Mouse (Mus musculus) MEL (cell line): ENCODE results near the gene Ntn4. TPM values are rescaled to one million over a fixed set of nuclear protein-coding genes. Genes with fewer than 3 reads are reported as not detected.

Experiments
- DNase-seq: peaks from one replicate; pipeline ENCODE4 v3.0.0; 2011; ENCODE audit warnings: low read depth, low spot score
- H3K27ac ChIP-seq: 2 replicates; pipeline ENCODE4 v1.5.1; 2012; ENCODE audit warnings: low read depth, mild to moderate bottlenecking, control low read depth, low read length, moderate library complexity; ENCODE audit not compliant: control insufficient read depth
- H3K27me3 ChIP-seq, 2 experiments: fragments of 150-350 bp in 1 of 2; sonication (generic) in 1 of 2; 2 replicates each; pipeline ENCODE4 v1.6.1; 2012; ENCODE audit warnings: low read length in 2 of 2, mild to moderate bottlenecking in 2 of 2, improper control_type of control experiment in 1 of 2, moderate library complexity in 1 of 2; ENCODE audit not compliant: insufficient read depth in 2 of 2, control insufficient read depth in 1 of 2
- H3K36me3 ChIP-seq, 2 experiments: 2 replicates each; pipeline ENCODE4 v1.6.1; 2012 to 2014; ENCODE audit warnings: low read length in 2 of 2, improper control_type of control experiment in 1 of 2, inconsistent platforms in 1 of 2, mild to moderate bottlenecking in 1 of 2; ENCODE audit not compliant: insufficient read depth in 2 of 2, control insufficient read depth in 1 of 2
- H3K4me1 ChIP-seq, 2 experiments: fragments of 150-350 bp in 1 of 2; sonication (generic) in 1 of 2; 2 replicates each; pipeline ENCODE4 v1.6.1; 2012; ENCODE audit warnings: low read length in 2 of 2, improper control_type of control experiment in 1 of 2, mild to moderate bottlenecking in 1 of 2; ENCODE audit not compliant: insufficient read depth in 2 of 2, control insufficient read depth in 1 of 2
- H3K4me3 ChIP-seq, 2 experiments: fragments of 150-350 bp in 1 of 2; sonication (generic) in 1 of 2; 2 replicates each; pipeline ENCODE4 v1.5.1; 2012; ENCODE audit warnings: low read depth in 2 of 2, low read length in 2 of 2, mild to moderate bottlenecking in 2 of 2, moderate library complexity in 2 of 2, control low read depth in 1 of 2, improper control_type of control experiment in 1 of 2; ENCODE audit not compliant: control insufficient read depth in 1 of 2, insufficient read depth in 1 of 2
- H3K79me2 ChIP-seq: 2 replicates; pipeline ENCODE4 v1.6.1; 2012; ENCODE audit warnings: mild to moderate bottlenecking, low read length, moderate library complexity; ENCODE audit not compliant: control insufficient read depth, poor library complexity, insufficient read depth
- H3K9ac ChIP-seq: 2 replicates; pipeline ENCODE4 v1.6.1; 2012; ENCODE audit warnings: low read depth, mild to moderate bottlenecking, control low read depth, low read length, moderate library complexity; ENCODE audit not compliant: control insufficient read depth, poor library complexity, severe bottlenecking
- H3K9me3 ChIP-seq: fragments of 150-350 bp; sonication (generic); replicated peaks from 2 replicates; pipeline ENCODE4 v1.6.1; 2012; ENCODE audit warnings: mild to moderate bottlenecking, low read length, improper control_type of control experiment, moderate library complexity; ENCODE audit not compliant: insufficient read depth
- BHLHE40 ChIP-seq: IDR thresholded peaks from 2 replicates; pipeline ENCODE4 v1.6.1; 2012; ENCODE audit warnings: low read depth, mild to moderate bottlenecking, inconsistent platforms, low read length, improper control_type of control experiment, borderline replicate concordance
- CHD1 ChIP-seq: IDR thresholded peaks from 2 replicates; pipeline ENCODE4 v1.6.1; 2012; ENCODE audit warnings: low read depth, mild to moderate bottlenecking, inconsistent platforms, low read length, improper control_type of control experiment
- CTCF ChIP-seq, 3 experiments: IDR thresholded peaks in 2 of 3; conservative IDR thresholded peaks in 1 of 3; 2 replicates each; pipeline ENCODE4 v1.5.1; 2011 to 2012; ENCODE audit warnings: low read length in 3 of 3, low read depth in 2 of 3, mild to moderate bottlenecking in 2 of 3, improper control_type of control experiment in 1 of 3, inconsistent platforms in 1 of 3, mixed read lengths in 1 of 3, moderate library complexity in 1 of 3; ENCODE audit not compliant: control insufficient read depth in 1 of 3, insufficient read depth in 1 of 3, poor library complexity in 1 of 3, severe bottlenecking in 1 of 3
- ETS1 ChIP-seq: IDR thresholded peaks from 2 replicates; pipeline ENCODE4 v1.6.1; 2012; ENCODE audit warnings: low read depth, mild to moderate bottlenecking, inconsistent platforms, low read length, improper control_type of control experiment, moderate library complexity
- MYB ChIP-seq: IDR thresholded peaks from 2 replicates; pipeline ENCODE4 v1.6.1; 2011; ENCODE audit warnings: mild to moderate bottlenecking, low read depth, low read length, improper control_type of control experiment
- RAD21 ChIP-seq: IDR thresholded peaks from 2 replicates; pipeline ENCODE4 v1.6.1; 2011; ENCODE audit warnings: mild to moderate bottlenecking, low read depth, low read length, improper control_type of control experiment
- SIN3A ChIP-seq: IDR thresholded peaks from 2 replicates; pipeline ENCODE4 v1.6.1; 2012; ENCODE audit warnings: low read length, improper control_type of control experiment, inconsistent platforms
- SMC3 ChIP-seq: IDR thresholded peaks from 2 replicates; pipeline ENCODE4 v1.6.1; 2011; ENCODE audit warnings: low read depth, low read length, improper control_type of control experiment
- USF2 ChIP-seq, 2 experiments: IDR thresholded peaks; 2 replicates each; pipeline ENCODE4 v1.6.1; 2011 to 2012; ENCODE audit warnings: improper control_type of control experiment in 2 of 2, low read length in 2 of 2, borderline replicate concordance in 1 of 2, inconsistent platforms in 1 of 2, low read depth in 1 of 2, mild to moderate bottlenecking in 1 of 2; ENCODE audit not compliant: insufficient read depth in 1 of 2
- polyA plus RNA-seq, 2 experiments: library from polyadenylated mRNA; stranded (reverse) in 1 of 2; unstranded in 1 of 2; fragments of >175 nt in 1 of 2; fragments of >200 nt in 1 of 2; gene quantifications; 2 replicates each; pipeline versions ENCODE4 v1.2.1 to v1.2.4; 2012; ENCODE audit warnings: low replicate concordance in 2 of 2, low read depth in 1 of 2; ENCODE audit not compliant: insufficient read length in 2 of 2, insufficient read depth in 1 of 2, missing spikeins in 1 of 2
- total RNA-seq: library from RNA; depleted of rRNA; stranded (reverse); fragments of 300-350 nt; gene quantifications from 2 replicates; pipeline ENCODE4 v1.2.3, GENCODE M21; 2012

Ntn4 gene
- total and polyA plus RNA-seq, 3 experiments, result not detected

GRCm38 (mm10) chr10:93603256-93603655, 37.2 kb upstream of the Ntn4 start:
- Histone ChIP-seq H3K79me2 (no peaks in the 10 kb centered on the region), H3K4me1 (no peaks in the 10 kb centered on the region), H3K9me3 (no peaks in the 10 kb centered on the region), H3K4me3 (no peak overlapping the region), H3K9ac (no peak overlapping the region)
- TF ChIP-seq CTCF (IDR thresholded peaks at IDR 0.05 in 2 of 3, conservative IDR thresholded peaks at IDR 0.05 in 1 of 3; ENCODE audit: control insufficient read depth in 1 of 3, insufficient read depth in 1 of 3, low read depth in 2 of 3, low read length in 3 of 3, poor library complexity in 1 of 3, severe bottlenecking in 1 of 3) (peak in 2 of 3 experiments; percentile 23 to 59; a peak in 3 of 6 replicates), SMC3 (0 out of 2 replicates have a peak, but pooled peaks have one; percentile 10), MYB (no peak)
- TF ChIP-seq, all 39 proteins: peak for 2
- peak; percentile 25 for DNase-seq
- H3K27me3 ChIP-seq, result no peaks in the 10 kb centered on the region
- no peaks in the 10 kb centered on the region for H3K36me3 ChIP-seq
- H3K27ac ChIP-seq, result no peak overlapping the region

- no peaks in the 10 kb centered on the region for H3K79me2 ChIP-seq
- H3K9me3 ChIP-seq, result no peaks in the 10 kb centered on the region
- H3K36me3 ChIP-seq, result no peaks in the 10 kb centered on the region
- H3K27ac ChIP-seq, result no peak overlapping the region
- DNase-seq, result no peak
- H3K4me1 ChIP-seq, result no peaks in the 10 kb centered on the region
- H3K4me3 ChIP-seq, result no peak overlapping the region
- TF ChIP-seq SIN3A (no peak), USF2 (IDR thresholded peaks at IDR 0.05; ENCODE audit: borderline replicate concordance in 1 of 2, insufficient read depth in 1 of 2, low read depth in 1 of 2, low read length in 2 of 2) (no peak), CHD1 (no peak)
- no peaks in the 10 kb centered on the region for H3K27me3 ChIP-seq
- no peak overlapping the region for H3K9ac ChIP-seq
These were observed 34.2 kb upstream of the Ntn4 start for GRCm38 (mm10) chr10:93606326-93606725.

- no peaks in the 10 kb centered on the region for H3K4me1 ChIP-seq
- no peak overlapping the region for H3K9ac ChIP-seq
- H3K9me3 ChIP-seq, result no peaks in the 10 kb centered on the region
- TF ChIP-seq BHLHE40 (peak; percentile 76; the same call in 1 of the 2 replicates), CTCF (IDR thresholded peaks at IDR 0.05 in 2 of 3, conservative IDR thresholded peaks at IDR 0.05 in 1 of 3; ENCODE audit: control insufficient read depth in 1 of 3, insufficient read depth in 1 of 3, low read depth in 2 of 3, low read length in 3 of 3, poor library complexity in 1 of 3, severe bottlenecking in 1 of 3) (peak; percentile 33 to 39 (median 37); a peak in 5 of 6 replicates), RAD21 (no peak), ETS1 (no peak)
- H3K27ac ChIP-seq, result no peak overlapping the region
- H3K36me3 ChIP-seq, result no peaks in the 10 kb centered on the region
- H3K4me3 ChIP-seq, result no peak overlapping the region
- DNase-seq, result peak; percentile 13
- no peaks in the 10 kb centered on the region for H3K79me2 ChIP-seq
- H3K27me3 ChIP-seq, result no peaks in the 10 kb centered on the region
These were observed 32.4 kb upstream of the Ntn4 start for GRCm38 (mm10) chr10:93608051-93608450.
